Mouse (Mus musculus): ENCODE measurements at regions not wholly inside any gene's neighbourhood (a gene's known extent, or its start where the extent isn't known, plus 50 kb on each side); places are given as distances from the start of the nearest gene placed in this dataset.

DNA sequence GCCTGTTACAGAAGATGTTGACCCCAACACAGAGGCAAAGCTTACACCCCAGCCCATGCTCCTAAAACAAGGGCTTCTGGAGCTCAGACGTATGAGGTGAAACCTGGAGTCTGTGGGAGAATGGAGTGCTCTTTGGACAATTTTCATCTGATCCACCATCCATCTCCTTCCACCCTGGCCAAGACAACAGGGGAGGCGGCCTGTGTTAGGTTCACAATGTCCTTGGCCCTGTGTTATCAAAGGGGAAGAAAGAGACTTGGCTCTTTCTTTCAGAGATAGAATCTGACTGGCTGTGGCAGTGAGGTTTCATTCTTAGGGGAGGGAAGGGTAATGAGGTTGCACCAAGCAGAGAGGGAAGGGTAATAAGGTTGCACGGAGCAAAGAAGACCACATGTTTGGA is 88.4 kb upstream of the Hes1 start:
- TF ChIP-seq POLR2A (IDR thresholded peaks at IDR 0.05; ENCODE audit: low read depth, low read length) (no peak), CTCF (conservative IDR thresholded peaks at IDR 0.05; ENCODE audit: insufficient read depth, insufficient read length, low read depth, low read length) (no peak)
- no peak for DNase-seq
- Histone ChIP-seq H3K27ac (ENCODE audit: insufficient read depth, low read depth, low read length) (no peak overlapping the region), H3K4me1 (ENCODE audit: control insufficient read depth, insufficient read depth, low read length) (no peaks in the 10 kb centered on the region), H3K4me3 (ENCODE audit: insufficient read depth, low read depth, low read length) (no peak overlapping the region), H3K36me3 (ENCODE audit: control insufficient read depth, insufficient read depth, low read length) (no peaks in the 10 kb centered on the region), H3K27me3 (replicated peaks; ENCODE audit: control insufficient read depth, insufficient read depth, low read length) (no peaks in the 10 kb centered on the region)
- WGBS: 92% methylated on average over 3 of the region's 3 CpGs

DNA sequence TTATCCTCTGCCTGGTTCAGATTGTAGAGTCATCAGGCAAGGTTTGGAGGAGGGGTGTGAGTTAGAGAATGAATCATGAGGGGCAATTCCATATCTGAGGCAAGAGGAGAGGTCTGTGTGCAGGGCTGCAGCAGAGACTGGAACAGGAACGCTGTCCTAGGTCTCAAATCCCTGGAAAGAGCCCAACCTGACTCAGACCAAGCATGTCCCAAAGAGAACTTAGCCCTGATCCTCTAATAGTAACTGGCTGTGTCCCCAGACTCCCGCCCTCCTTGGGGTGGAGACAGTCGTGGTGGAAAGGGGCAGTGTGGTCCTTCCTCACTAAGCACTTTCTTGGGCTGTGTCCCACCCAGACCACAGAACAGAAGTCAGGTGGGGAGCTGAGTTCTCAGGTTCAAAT is 87.2 kb upstream of the Hes1 start:
- 77% methylated on average over 3 of the region's 3 CpGs for WGBS

DNA sequence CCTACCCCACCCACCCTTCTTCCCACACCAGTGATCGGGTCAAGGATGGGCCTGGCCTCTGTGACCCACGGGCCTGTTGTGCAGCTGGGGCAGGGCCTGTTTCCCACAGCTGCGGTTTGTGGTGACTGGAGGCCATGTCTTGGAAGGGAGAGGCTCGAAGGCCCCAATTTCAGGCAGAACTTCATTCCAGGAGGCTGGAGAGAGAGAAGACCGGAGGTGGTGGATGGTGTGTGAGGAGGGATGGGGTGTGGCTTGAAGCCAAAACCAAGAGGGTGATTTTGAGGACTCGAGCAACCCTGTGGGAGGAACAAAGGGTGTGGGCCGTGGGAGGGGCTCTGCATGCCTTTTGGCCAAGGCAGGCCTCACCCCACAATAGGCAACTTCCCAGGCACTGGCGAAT is 86.5 kb upstream of the Hes1 start:
- Histone ChIP-seq H3K27ac (ENCODE audit: insufficient read depth, low read depth, low read length) (no peak overlapping the region), H3K4me1 (ENCODE audit: control insufficient read depth, insufficient read depth, low read length) (no peaks in the 10 kb centered on the region), H3K4me3 (ENCODE audit: insufficient read depth, low read depth, low read length) (no peak overlapping the region), H3K27me3 (replicated peaks; ENCODE audit: control insufficient read depth, insufficient read depth, low read length) (no peaks in the 10 kb centered on the region), H3K36me3 (ENCODE audit: control insufficient read depth, insufficient read depth, low read length) (no peaks in the 10 kb centered on the region)
- 79% methylated on average over 8 of the region's 8 CpGs for WGBS
- no peak for DNase-seq
- TF ChIP-seq POLR2A (IDR thresholded peaks at IDR 0.05; ENCODE audit: low read depth, low read length): no peak
- TF ChIP-seq CTCF (conservative IDR thresholded peaks at IDR 0.05; ENCODE audit: insufficient read depth, insufficient read length, low read depth, low read length): no peak

More for the DNA sequence above, 87.2 kb upstream of the Hes1 start:
- DNase-seq: no peak
- TF ChIP-seq CTCF (conservative IDR thresholded peaks at IDR 0.05; ENCODE audit: insufficient read depth, insufficient read length, low read depth, low read length) (no peak), POLR2A (IDR thresholded peaks at IDR 0.05; ENCODE audit: low read depth, low read length) (no peak)
- H3K27me3 ChIP-seq (replicated peaks; ENCODE audit: control insufficient read depth, insufficient read depth, low read length): no peaks in the 10 kb centered on the region
- H3K36me3 ChIP-seq (ENCODE audit: control insufficient read depth, insufficient read depth, low read length): no peaks in the 10 kb centered on the region
- no peak overlapping the region for H3K4me3 ChIP-seq (ENCODE audit: insufficient read depth, low read depth, low read length)
- H3K4me1 ChIP-seq (ENCODE audit: control insufficient read depth, insufficient read depth, low read length): no peaks in the 10 kb centered on the region
- H3K27ac ChIP-seq (ENCODE audit: insufficient read depth, low read depth, low read length): no peak overlapping the region

DNA sequence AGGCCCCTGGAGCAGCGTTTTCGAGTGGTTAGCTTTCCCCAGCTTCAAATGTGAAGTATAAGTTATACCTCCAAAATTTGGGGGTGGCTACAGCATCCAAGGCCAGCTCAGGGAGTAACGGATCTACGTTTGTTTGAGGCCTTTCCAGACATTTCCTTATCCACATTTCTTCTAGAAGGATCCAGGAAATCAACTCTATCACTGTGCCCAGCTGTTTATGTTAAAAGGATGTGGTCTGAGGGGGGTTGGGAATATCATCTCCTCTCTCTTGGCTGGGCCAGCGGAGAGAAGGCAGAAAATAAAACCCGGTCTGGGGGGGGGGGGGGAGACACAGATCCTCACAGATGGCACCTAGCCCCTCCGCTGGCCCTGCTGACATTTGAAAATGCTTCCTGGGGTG is 85.1 kb upstream of the Hes1 start:
- DNase-seq: no peak
- no peaks in the 10 kb centered on the region for H3K4me1 ChIP-seq (ENCODE audit: control insufficient read depth, insufficient read depth, low read length)
- H3K4me3 ChIP-seq (ENCODE audit: insufficient read depth, low read depth, low read length): no peak overlapping the region
- TF ChIP-seq POLR2A (IDR thresholded peaks at IDR 0.05; ENCODE audit: low read depth, low read length) (no peak), CTCF (conservative IDR thresholded peaks at IDR 0.05; ENCODE audit: insufficient read depth, insufficient read length, low read depth, low read length) (no peak)
- WGBS: 69% methylated on average over 7 of the region's 7 CpGs
- no peaks in the 10 kb centered on the region for H3K36me3 ChIP-seq (ENCODE audit: control insufficient read depth, insufficient read depth, low read length)
- no peaks in the 10 kb centered on the region for H3K27me3 ChIP-seq (replicated peaks; ENCODE audit: control insufficient read depth, insufficient read depth, low read length)
- no peak overlapping the region for H3K27ac ChIP-seq (ENCODE audit: insufficient read depth, low read depth, low read length)

DNA sequence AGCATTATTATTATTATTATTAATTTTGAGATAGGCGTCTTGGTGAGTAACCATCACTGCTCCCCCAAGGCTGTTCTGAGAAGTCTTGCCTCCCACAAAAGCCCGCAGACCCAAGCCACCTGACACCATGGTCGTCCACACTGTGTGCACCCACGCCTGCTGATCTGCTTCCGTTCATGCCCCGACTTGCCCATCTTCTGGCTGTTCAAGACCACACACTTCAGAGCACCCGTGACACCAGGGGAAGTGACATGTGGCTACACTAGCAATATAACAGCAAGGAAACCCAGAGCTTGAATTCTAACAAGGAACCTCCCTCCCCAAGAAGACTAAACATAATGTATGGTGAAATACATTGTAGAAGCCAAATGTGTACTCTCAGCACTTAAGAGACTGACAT is 82.6 kb upstream of the Hes1 start:
- no peaks in the 10 kb centered on the region for H3K27me3 ChIP-seq (replicated peaks; ENCODE audit: control insufficient read depth, insufficient read depth, low read length)
- TF ChIP-seq POLR2A (IDR thresholded peaks at IDR 0.05; ENCODE audit: low read depth, low read length): no peak
- TF ChIP-seq CTCF (conservative IDR thresholded peaks at IDR 0.05; ENCODE audit: insufficient read depth, insufficient read length, low read depth, low read length): no peak
- 93% methylated on average over 7 of the region's 7 CpGs for WGBS

DNA sequence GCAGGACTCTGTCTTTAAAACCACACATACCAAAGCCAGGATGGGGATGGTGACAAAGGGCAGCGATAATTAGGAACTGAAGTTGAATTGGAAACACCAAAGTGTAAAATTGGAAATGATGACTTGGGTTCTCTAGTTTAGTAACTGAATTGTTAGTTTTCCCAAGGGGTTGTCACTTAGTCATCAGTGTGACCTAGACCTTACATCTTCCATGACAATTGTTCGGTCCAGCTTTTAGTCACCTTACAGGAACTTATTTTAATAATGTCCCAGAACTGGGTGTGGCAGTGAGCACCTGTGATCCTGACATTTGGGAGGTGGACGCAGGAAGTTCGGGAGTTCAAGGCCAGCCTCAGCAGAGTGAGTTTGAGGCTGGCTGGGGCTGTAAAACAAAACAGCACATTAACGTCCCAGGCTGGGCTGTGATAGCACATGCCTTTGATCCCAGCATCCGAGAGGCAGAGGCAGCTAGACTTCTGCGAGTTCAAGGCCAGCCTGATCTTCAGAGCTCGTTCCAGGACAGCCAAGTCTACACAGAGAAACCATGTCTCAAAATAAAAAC is 81.9 kb upstream of the Hes1 start:
- WGBS: 94% methylated on average over 8 of the region's 8 CpGs
- no peak for DNase-seq
- H3K27ac ChIP-seq (ENCODE audit: insufficient read depth, low read depth, low read length): no peak overlapping the region
- no peak for TF ChIP-seq CTCF (conservative IDR thresholded peaks at IDR 0.05; ENCODE audit: insufficient read depth, insufficient read length, low read depth, low read length)
- no peak for TF ChIP-seq POLR2A (IDR thresholded peaks at IDR 0.05; ENCODE audit: low read depth, low read length)
- H3K4me3 ChIP-seq (ENCODE audit: insufficient read depth, low read depth, low read length): no peak overlapping the region
- H3K27me3 ChIP-seq (replicated peaks; ENCODE audit: control insufficient read depth, insufficient read depth, low read length): no peaks in the 10 kb centered on the region
- H3K4me1 ChIP-seq (ENCODE audit: control insufficient read depth, insufficient read depth, low read length): no peaks in the 10 kb centered on the region
- no peaks in the 10 kb centered on the region for H3K36me3 ChIP-seq (ENCODE audit: control insufficient read depth, insufficient read depth, low read length)

More for the DNA sequence above, 82.6 kb upstream of the Hes1 start:
- no peak for DNase-seq
- Histone ChIP-seq H3K27ac (ENCODE audit: insufficient read depth, low read depth, low read length) (no peak overlapping the region), H3K36me3 (ENCODE audit: control insufficient read depth, insufficient read depth, low read length) (no peaks in the 10 kb centered on the region), H3K4me3 (ENCODE audit: insufficient read depth, low read depth, low read length) (no peak overlapping the region), H3K4me1 (ENCODE audit: control insufficient read depth, insufficient read depth, low read length) (no peaks in the 10 kb centered on the region)

DNA sequence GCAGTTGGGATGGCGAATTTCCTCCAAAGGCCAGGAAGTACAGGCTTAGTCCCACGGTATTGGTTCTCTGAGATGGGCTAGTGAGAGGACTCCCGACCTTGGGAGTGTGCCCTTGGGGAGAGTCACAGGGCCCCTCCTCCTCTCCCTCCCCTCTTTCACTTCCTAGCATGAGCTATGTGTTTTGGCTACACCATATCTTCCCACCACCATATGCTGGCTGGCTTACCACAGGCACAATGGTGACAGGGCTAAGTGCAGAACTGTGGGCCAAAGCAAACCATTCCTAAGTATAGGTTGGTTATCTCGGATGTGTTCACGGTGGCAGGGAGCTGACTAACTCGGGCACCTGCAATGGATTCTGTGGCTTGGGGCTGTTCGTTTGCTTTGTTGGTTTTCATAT is 81.0 kb upstream of the Hes1 start:
- WGBS: 73% methylated on average over 7 of the region's 7 CpGs
- Histone ChIP-seq H3K36me3 (ENCODE audit: control insufficient read depth, insufficient read depth, low read length) (no peaks in the 10 kb centered on the region), H3K27me3 (replicated peaks; ENCODE audit: control insufficient read depth, insufficient read depth, low read length) (no peaks in the 10 kb centered on the region), H3K27ac (ENCODE audit: insufficient read depth, low read depth, low read length) (no peak overlapping the region), H3K4me3 (ENCODE audit: insufficient read depth, low read depth, low read length) (no peak overlapping the region), H3K4me1 (ENCODE audit: control insufficient read depth, insufficient read depth, low read length) (no peaks in the 10 kb centered on the region)
- DNase-seq: no peak
- TF ChIP-seq CTCF (conservative IDR thresholded peaks at IDR 0.05; ENCODE audit: insufficient read depth, insufficient read length, low read depth, low read length): no peak
- TF ChIP-seq POLR2A (IDR thresholded peaks at IDR 0.05; ENCODE audit: low read depth, low read length): no peak

Data from kidney, adult 2 months (tissue).